Mouse (Mus musculus) small intestine, adult 2 months (tissue): ENCODE results near the gene Trim33.

Experiments
- CTCF ChIP-seq: fragments of 200-500 bp; IDR thresholded peaks from 2 replicates; pipeline ENCODE4 v1.5.1; 2012; ENCODE audit warnings: low read depth, mild to moderate bottlenecking, control low read depth, inconsistent platforms, low read length, moderate library complexity, mixed read lengths; ENCODE audit not compliant: insufficient replicate concordance, insufficient read length; ENCODE audit errors: extremely low read depth
- POLR2A ChIP-seq: fragments of 200-500 bp; IDR thresholded peaks from 2 replicates; pipeline ENCODE4 v1.6.1; 2012; ENCODE audit warnings: low read depth, mild to moderate bottlenecking, control low read depth, inconsistent platforms, low read length, moderate library complexity

DNA sequence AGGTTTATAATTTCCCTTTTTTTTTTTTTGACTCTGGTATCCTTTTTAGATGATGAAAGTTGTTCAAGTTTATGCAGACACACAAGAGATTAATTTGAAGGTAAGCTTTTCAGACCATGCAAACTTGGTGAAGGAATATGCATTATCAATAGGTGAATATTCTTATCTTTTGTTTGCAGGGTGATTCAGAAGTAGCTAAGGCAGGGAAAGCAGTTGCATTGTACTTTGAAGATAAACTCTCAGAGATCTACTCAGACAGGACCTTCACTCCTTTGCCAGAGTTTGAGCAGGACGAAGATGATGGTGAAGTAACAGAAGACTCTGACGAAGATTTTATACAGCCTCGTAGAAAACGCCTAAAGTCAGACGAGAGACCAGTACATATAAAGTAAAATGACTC lies 74.4 kb downstream of the Trim33 start:
- no peak for TF ChIP-seq POLR2A
- no peak for TF ChIP-seq CTCF
